Mouse (Mus musculus) liver, postnatal 0 days (tissue): Measurements from ENCODE around the gene Gm2a.

Experiments
- CTCF ChIP-seq: sonication (generic); IDR thresholded peaks from 2 replicates; pipeline ENCODE4 v1.5.1; 2016; ENCODE audit warnings: antibody characterized with exemption, low read depth
- EP300 ChIP-seq: IDR thresholded peaks from 2 replicates; pipeline ENCODE4 v1.6.1; 2016; ENCODE audit warnings: antibody characterized with exemption, low read depth, mild to moderate bottlenecking

- TF ChIP-seq CTCF (no peak), EP300 (no peak)
Measured at GRCm38 (mm10) chr11:55098189-55098915, 437 bp downstream of the Gm2a start.
